Mouse (Mus musculus) embryonic facial prominence, embryonic 14.5 days (tissue): ENCODE data around the gene Lag3. TPM values are rescaled to one million over a fixed set of nuclear protein-coding genes. Genes with fewer than 3 reads are reported as not detected.
"Not testable (repeated sequence)": the region's sequence is repeated elsewhere in the genome, so short reads cannot be mapped to it uniquely, and the experiment has no call there.

Experiments
- ATAC-seq: fragments of 200-750 bp; cut with Nextera tagmentation; 2 replicates; pipeline ENCODE4 v1.8.0; 2017; ENCODE audit warnings: low read depth, moderate number of reproducible peaks, moderate TSS enrichment
- DNase-seq: peaks from one replicate; pipeline ENCODE4 v3.0.0-alpha.2; 2015; ENCODE audit warnings: low spot score
- H3K27ac ChIP-seq: fragments of 300-500 bp; sonication (generic); replicated peaks from 2 replicates; pipeline ENCODE4 v1.5.1; 2014; ENCODE audit warnings: low read depth, mild to moderate bottlenecking, low read length, moderate library complexity
- H3K27me3 ChIP-seq: fragments of 300-500 bp; sonication (generic); replicated peaks from 2 replicates; pipeline ENCODE4 v1.6.1; 2014; ENCODE audit warnings: low read length; ENCODE audit not compliant: control insufficient read depth, insufficient read depth
- H3K36me3 ChIP-seq: fragments of 300-500 bp; sonication (generic); 2 replicates; pipeline ENCODE4 v1.6.1; 2014; ENCODE audit warnings: low read length, mixed read lengths; ENCODE audit not compliant: control insufficient read depth, insufficient read depth
- H3K4me1 ChIP-seq: fragments of 300-500 bp; sonication (generic); 2 replicates; pipeline ENCODE4 v1.6.1; 2014; ENCODE audit warnings: antibody characterized with exemption, low read length; ENCODE audit not compliant: control insufficient read depth, insufficient read depth
- H3K4me2 ChIP-seq: fragments of 300-500 bp; sonication (generic); 2 replicates; pipeline ENCODE4 v1.6.1; 2014; ENCODE audit warnings: low read depth, mild to moderate bottlenecking, low read length, moderate library complexity, mixed read lengths
- H3K4me3 ChIP-seq: fragments of 300-500 bp; sonication (generic); 2 replicates; pipeline ENCODE4 v1.5.1; 2014; ENCODE audit warnings: low read depth, mild to moderate bottlenecking, low read length
- H3K9ac ChIP-seq: fragments of 300-500 bp; sonication (generic); 2 replicates; pipeline ENCODE4 v1.6.1; 2014; ENCODE audit warnings: low read depth, mild to moderate bottlenecking, low read length, moderate library complexity, mixed read lengths
- H3K9me3 ChIP-seq: fragments of 300-500 bp; sonication (generic); 2 replicates; pipeline ENCODE4 v1.6.1; 2016; ENCODE audit warnings: low read length; ENCODE audit not compliant: control insufficient read depth
- WGBS: fragments of 180-500 bp; shearing (Covaris S2); extraction: QIAGEN DNeasy Blood & Tissue Kit; methylation state at CpG from one replicate; pipeline ENCODE4 v1.1.7; 2014; 5-methylcytosine and 5-hydroxymethylcytosine counted together
- polyA plus RNA-seq: library from polyadenylated mRNA; unstranded; fragments of >200 nt; fragmentation: Nextera tagmentation; extraction: Ambion mirVana; gene quantifications from 2 replicates; pipeline ENCODE4 v1.2.1, GENCODE M21; 2014

Gene Lag3
- polyA plus RNA-seq, 1 experiment from 2014 or later = 2.4 TPM

- Histone ChIP-seq H3K4me1 (peaks cover 8% of the 10 kb centered on the region), H3K4me2 (no peak overlapping the region), H3K27ac (no peak overlapping the region), H3K27me3 (no peaks in the 10 kb centered on the region), H3K36me3 (no peaks in the 10 kb centered on the region), H3K4me3 (no peak overlapping the region), H3K9me3 (no peaks in the 10 kb centered on the region), H3K9ac (no peak overlapping the region)
- WGBS = 55% methylated on average over 8 of the region's 8 CpGs
- ATAC-seq (no peak), DNase-seq (no peak)
These were observed 11.3 kb downstream of the Lag3 start for GRCm38 (mm10) chr6:124900056-124900800.

GRCm38 (mm10) chr6:124898359-124898758 lies 13.1 kb downstream of the Lag3 start:
- Histone ChIP-seq H3K4me3 (no peak overlapping the region), H3K27me3 (no peaks in the 10 kb centered on the region), H3K27ac (no peak overlapping the region), H3K9ac (no peak overlapping the region), H3K4me1 (no peaks in the 10 kb centered on the region), H3K9me3 (no peaks in the 10 kb centered on the region), H3K36me3 (no peaks in the 10 kb centered on the region), H3K4me2 (no peak overlapping the region)
- no peak for ATAC-seq
- 34% methylated on average over 3 of the region's 3 CpGs for WGBS
- DNase-seq = no peak

GRCm38 (mm10) chr6:124894113-124894512 lies 17.4 kb downstream of the Lag3 start:
- WGBS = 83% methylated on average over 2 of the region's 2 CpGs
- ATAC-seq, H3K9ac ChIP-seq, H3K4me3 ChIP-seq, DNase-seq, H3K36me3 ChIP-seq, H3K9me3 ChIP-seq, H3K4me1 ChIP-seq, H3K27me3 ChIP-seq, H3K4me2 ChIP-seq, H3K27ac ChIP-seq: not testable (repeated sequence)

- Histone ChIP-seq H3K4me2 (no peak overlapping the region), H3K27ac (no peak overlapping the region), H3K4me1 (no peaks in the 10 kb centered on the region), H3K36me3 (no peaks in the 10 kb centered on the region), H3K9ac (no peak overlapping the region), H3K27me3 (no peaks in the 10 kb centered on the region), H3K9me3 (no peaks in the 10 kb centered on the region), H3K4me3 (no peak overlapping the region)
- DNase-seq (no peak), ATAC-seq (no peak)
- 57% methylated on average over 6 of the region's 6 CpGs for WGBS
These were observed 20.5 kb downstream of the Lag3 start for GRCm38 (mm10) chr6:124890997-124891396.

- ATAC-seq (no peak), DNase-seq (no peak)
- H3K27ac ChIP-seq = no peak overlapping the region
- H3K4me2 ChIP-seq = no peak overlapping the region
- 85% methylated on average over 6 of the region's 6 CpGs for WGBS
- no peaks in the 10 kb centered on the region; the same call in 1 of the 2 replicates for H3K4me1 ChIP-seq
- no peaks in the 10 kb centered on the region for H3K27me3 ChIP-seq
- H3K9me3 ChIP-seq = no peaks in the 10 kb centered on the region
- no peak overlapping the region for H3K9ac ChIP-seq
- no peak overlapping the region for H3K4me3 ChIP-seq
- no peaks in the 10 kb centered on the region for H3K36me3 ChIP-seq
These were observed 22.9 kb downstream of the Lag3 start for GRCm38 (mm10) chr6:124888555-124889125.

- ATAC-seq (no peak), DNase-seq (no peak)
- no peaks in the 10 kb centered on the region for H3K27me3 ChIP-seq
- H3K36me3 ChIP-seq = no peaks in the 10 kb centered on the region
- no peaks in the 10 kb centered on the region for H3K9me3 ChIP-seq
- no peak within 1 kb of the TSS for H3K4me3 ChIP-seq
- H3K4me1 ChIP-seq = no peaks in the 10 kb centered on the region; the same call in 1 of the 2 replicates
- no peak within 1 kb of the TSS for H3K9ac ChIP-seq
- no peak within 1 kb of the TSS for H3K4me2 ChIP-seq
- 78% methylated on average over 9 of the region's 9 CpGs for WGBS
- H3K27ac ChIP-seq = no peak within 1 kb of the TSS
These were observed 23.5 kb downstream of the Lag3 start, which contains the start of gene Cd4 for GRCm38 (mm10) chr6:124887986-124888385. Gene Cd4 (minus strand): TSS chr6:124888221.

- Histone ChIP-seq H3K9me3 (no peaks in the 10 kb centered on the region), H3K27ac (no peak overlapping the region), H3K36me3 (no peaks in the 10 kb centered on the region), H3K4me1 (no peaks in the 10 kb centered on the region; the same call in 1 of the 2 replicates), H3K4me2 (no peak overlapping the region), H3K4me3 (no peak overlapping the region), H3K9ac (no peak overlapping the region), H3K27me3 (no peaks in the 10 kb centered on the region)
- DNase-seq (no peak), ATAC-seq (no peak)
- 88% methylated on average over 8 of the region's 8 CpGs for WGBS
These were observed 25.5 kb downstream of the Lag3 start for GRCm38 (mm10) chr6:124885956-124886381.

- Histone ChIP-seq H3K4me2 (no peak overlapping the region), H3K9me3 (no peaks in the 10 kb centered on the region), H3K36me3 (no peaks in the 10 kb centered on the region), H3K4me1 (no peaks in the 10 kb centered on the region; the same call in 1 of the 2 replicates), H3K27ac (no peak overlapping the region), H3K4me3 (no peak overlapping the region), H3K9ac (no peak overlapping the region), H3K27me3 (no peaks in the 10 kb centered on the region)
- DNase-seq = peak; percentile 40
- 70% methylated on average over 10 of the region's 10 CpGs for WGBS
- ATAC-seq = no peak
These were observed 26.6 kb downstream of the Lag3 start for GRCm38 (mm10) chr6:124884714-124885500.
